Mouse (Mus musculus) stomach, embryonic 14.5 days (tissue): ENCODE data around the gene Abcd1. TPM values are rescaled to one million over a fixed set of nuclear protein-coding genes. Genes with fewer than 3 reads are reported as not detected.
"Not testable (repeated sequence)": the region's sequence is repeated elsewhere in the genome, so short reads cannot be mapped to it uniquely, and the experiment has no call there.

Experiments
- ATAC-seq: fragments of 200-750 bp; cut with Nextera tagmentation; 2 replicates; pipeline ENCODE4 v1.8.0; 2017; ENCODE audit warnings: low read depth, moderate TSS enrichment; ENCODE audit not compliant: insufficient number of reproducible peaks, insufficient read depth, low FRiP score
- H3K27ac ChIP-seq: fragments of 300-500 bp; sonication (generic); 2 replicates; pipeline ENCODE4 v1.5.1; 2014; ENCODE audit warnings: mild to moderate bottlenecking, low read length, moderate library complexity, mixed read lengths
- H3K27me3 ChIP-seq: fragments of 300-500 bp; sonication (generic); 2 replicates; pipeline ENCODE4 v1.6.1; 2014; ENCODE audit warnings: low read length, control low read depth, mixed read lengths; ENCODE audit not compliant: control insufficient read depth, insufficient read depth
- H3K36me3 ChIP-seq: fragments of 300-500 bp; sonication (generic); 2 replicates; pipeline ENCODE4 v1.6.1; 2014; ENCODE audit warnings: mild to moderate bottlenecking, control low read depth, low read length, moderate library complexity, mixed read lengths; ENCODE audit not compliant: control insufficient read depth, insufficient read depth
- H3K4me1 ChIP-seq: fragments of 300-500 bp; sonication (generic); 2 replicates; pipeline ENCODE4 v1.6.1; 2014; ENCODE audit warnings: low read length, control low read depth, mixed read lengths; ENCODE audit not compliant: control insufficient read depth, insufficient read depth
- H3K4me2 ChIP-seq: fragments of 300-500 bp; sonication (generic); replicated peaks from 2 replicates; pipeline ENCODE4 v1.6.1; 2014; ENCODE audit warnings: low read depth, low read length, control low read depth
- H3K4me3 ChIP-seq: fragments of 300-500 bp; sonication (generic); 2 replicates; pipeline ENCODE4 v1.5.1; 2014; ENCODE audit warnings: low read depth, low read length, control low read depth
- H3K9ac ChIP-seq: fragments of 300-500 bp; sonication (generic); replicated peaks from 2 replicates; pipeline ENCODE4 v1.6.1; 2014; ENCODE audit warnings: low read depth, mild to moderate bottlenecking, control low read depth, low read length, moderate library complexity, mixed read lengths
- H3K9me3 ChIP-seq: fragments of 300-500 bp; sonication (generic); 2 replicates; pipeline ENCODE4 v1.6.1; 2016; ENCODE audit warnings: low read depth, low read length, control low read depth; ENCODE audit not compliant: control insufficient read depth
- WGBS: fragments of 180-500 bp; shearing (Covaris S2); extraction: QIAGEN DNeasy Blood & Tissue Kit; methylation state at CpG from one replicate; pipeline ENCODE4 v1.1.7; 2014; 5-methylcytosine and 5-hydroxymethylcytosine counted together
- polyA plus RNA-seq: library from polyadenylated mRNA; unstranded; fragments of >200 nt; fragmentation: Nextera tagmentation; extraction: Ambion mirVana; gene quantifications from 2 replicates; pipeline ENCODE4 v1.2.1, GENCODE M21; 2014

Gene Abcd1
- polyA plus RNA-seq, 1 experiment from 2014 or later: 19.6 TPM

DNA sequence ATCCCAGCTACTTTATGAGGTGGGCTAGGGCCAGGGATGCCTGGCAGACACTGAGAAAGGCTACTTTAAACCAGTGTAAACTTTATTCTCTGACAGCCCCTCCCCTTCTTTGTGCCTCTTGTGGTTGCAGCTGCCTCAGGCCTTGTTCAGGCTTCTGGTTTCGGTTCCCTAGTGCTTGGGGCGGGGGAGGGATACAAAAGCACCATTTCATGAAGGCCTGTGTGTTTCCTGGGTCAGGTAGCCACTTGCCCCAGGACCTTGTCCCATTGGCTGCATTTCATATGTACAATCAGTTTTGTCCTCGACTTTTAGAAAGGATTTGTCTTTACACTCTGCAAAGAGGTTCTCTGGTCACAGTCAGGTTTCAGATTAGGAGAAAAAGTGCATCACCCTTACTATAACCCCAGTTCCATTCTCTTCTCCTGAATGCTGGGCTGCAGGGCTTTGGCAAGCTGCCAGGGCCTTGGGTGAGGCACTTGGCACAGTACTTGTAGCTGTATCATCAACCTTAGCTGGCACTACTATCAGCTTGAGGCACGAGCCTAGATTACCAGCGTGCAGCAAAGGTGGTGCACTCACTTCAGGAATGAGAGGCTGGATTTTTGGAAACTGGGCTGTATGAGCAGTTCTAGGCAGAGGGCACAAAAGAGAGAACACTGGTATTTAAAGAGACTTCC is 2.4 kb downstream of the Abcd1 start:
- 44% methylated on average over 5 of the region's 5 CpGs for WGBS
- H3K4me1 ChIP-seq: peaks cover 14% of the 10 kb centered on the region; the same call in 1 of the 2 replicates
- no peaks in the 10 kb centered on the region for H3K27me3 ChIP-seq
- no peak overlapping the region for H3K9ac ChIP-seq
- H3K36me3 ChIP-seq: no peaks in the 10 kb centered on the region
- H3K4me2 ChIP-seq: peak overlapping the region; percentile 65
- ATAC-seq: no peak
- H3K4me3 ChIP-seq: no peak overlapping the region
- H3K9me3 ChIP-seq: no peaks in the 10 kb centered on the region
- H3K27ac ChIP-seq: peak overlapping the region; percentile 74; the same call in 1 of the 2 replicates

DNA sequence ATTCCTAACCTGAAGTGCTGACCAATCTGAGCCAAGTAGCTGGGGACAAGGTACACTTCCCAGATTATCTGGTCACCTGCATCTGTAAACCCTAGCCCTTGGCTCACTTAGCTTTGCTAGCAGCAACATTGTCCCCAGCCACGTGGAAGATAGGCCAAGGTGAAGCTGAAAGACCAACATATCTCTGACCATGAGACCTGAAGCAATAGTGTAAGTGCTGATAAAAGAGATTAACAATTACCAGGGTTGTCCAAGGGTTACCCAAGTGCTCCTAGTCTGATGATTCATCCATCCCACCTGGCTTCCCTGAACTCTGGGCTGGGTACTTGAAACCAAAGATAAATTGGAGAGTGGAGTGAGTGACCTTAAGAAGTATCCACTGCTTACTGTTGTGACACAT is 14.5 kb downstream of the Abcd1 start:
- Histone ChIP-seq H3K9me3 (no peaks in the 10 kb centered on the region), H3K4me1 (no peaks in the 10 kb centered on the region), H3K36me3 (peaks cover 4% of the 10 kb centered on the region; the same call in 1 of the 2 replicates), H3K4me2 (no peak overlapping the region), H3K9ac (no peak overlapping the region), H3K27me3 (no peaks in the 10 kb centered on the region), H3K4me3 (no peak overlapping the region), H3K27ac (no peak overlapping the region)
- 29% methylated on average over 1 of the region's 1 CpGs for WGBS
- no peak for ATAC-seq

DNA sequence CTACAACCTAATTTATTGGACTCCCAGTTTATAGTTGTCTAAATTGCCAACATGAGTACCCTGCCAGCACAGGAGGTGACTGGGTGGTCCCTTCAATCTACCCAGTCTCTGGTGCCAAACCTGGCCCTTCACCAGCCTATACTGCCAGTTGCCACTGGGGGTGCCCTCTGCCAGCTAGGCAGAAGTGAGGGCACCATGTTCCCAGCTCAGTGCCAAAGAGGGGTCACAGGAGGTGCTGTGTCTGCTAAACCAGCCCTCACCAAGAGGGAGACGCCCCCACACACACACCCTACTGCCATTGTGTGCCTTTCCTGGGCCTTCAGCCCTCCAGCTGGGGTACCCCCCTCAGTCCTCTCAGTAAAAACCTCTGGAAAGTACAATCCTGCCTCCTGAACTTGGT is 21.8 kb downstream of the Abcd1 start:
- Histone ChIP-seq H3K27ac (no peak overlapping the region), H3K9ac (no peak overlapping the region), H3K4me3 (no peak overlapping the region), H3K4me1 (no peaks in the 10 kb centered on the region), H3K4me2 (no peak overlapping the region), H3K9me3 (no peaks in the 10 kb centered on the region), H3K27me3 (no peaks in the 10 kb centered on the region), H3K36me3 (no peaks in the 10 kb centered on the region)
- WGBS: 47% methylated on average over 1 of the region's 1 CpGs
- no peak for ATAC-seq

DNA sequence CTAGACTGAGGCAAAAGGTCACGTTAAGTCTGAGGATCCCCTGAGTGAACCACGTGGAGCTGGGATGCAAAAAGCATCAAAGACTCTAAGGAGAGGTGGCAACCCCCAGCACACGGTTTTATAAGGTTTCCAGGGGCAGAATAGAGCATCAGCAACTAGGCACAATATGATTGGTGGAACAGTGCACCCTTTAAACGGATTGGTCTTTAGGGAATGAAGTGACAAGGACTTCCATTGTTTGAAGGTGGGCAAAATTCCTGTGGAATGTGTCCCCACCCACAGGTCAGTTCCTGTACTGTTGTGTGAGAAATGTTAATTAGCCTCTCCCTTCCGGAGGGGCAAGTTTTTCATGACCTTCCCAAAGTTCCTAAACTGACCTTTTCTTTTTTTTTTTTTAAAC is 22.8 kb downstream of the Abcd1 start:
- 78% methylated on average over 5 of the region's 5 CpGs for WGBS
- Histone ChIP-seq H3K27ac (no peak overlapping the region), H3K27me3 (no peaks in the 10 kb centered on the region), H3K4me2 (no peak overlapping the region), H3K4me1 (no peaks in the 10 kb centered on the region), H3K36me3 (no peaks in the 10 kb centered on the region), H3K9me3 (no peaks in the 10 kb centered on the region), H3K9ac (no peak overlapping the region), H3K4me3 (no peak overlapping the region)
- ATAC-seq: no peak

DNA sequence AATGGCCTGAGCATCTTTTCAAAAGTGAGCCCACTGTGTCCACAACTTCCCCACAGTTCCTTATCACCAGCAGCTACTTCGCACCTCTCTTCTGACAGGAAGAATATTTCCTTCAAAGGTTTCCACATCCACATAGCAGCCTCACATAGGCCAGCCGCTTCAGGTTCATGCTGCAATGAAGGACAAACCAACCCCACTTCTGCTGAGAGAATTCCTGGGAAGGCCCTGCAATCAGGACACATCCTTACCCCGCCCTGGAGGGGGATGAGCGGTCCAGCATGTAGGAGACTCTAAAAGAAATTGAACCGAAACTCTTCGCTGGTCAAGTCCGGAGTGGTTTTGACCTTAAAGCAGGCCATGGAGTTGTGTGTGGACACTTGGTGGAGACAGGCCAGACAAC is 23.4 kb downstream of the Abcd1 start:
- ATAC-seq, H3K36me3 ChIP-seq, H3K9ac ChIP-seq, H3K27me3 ChIP-seq, H3K4me2 ChIP-seq, H3K4me1 ChIP-seq, H3K9me3 ChIP-seq, H3K4me3 ChIP-seq, H3K27ac ChIP-seq: not testable (repeated sequence)
- WGBS: 90% methylated on average over 7 of the region's 7 CpGs

DNA sequence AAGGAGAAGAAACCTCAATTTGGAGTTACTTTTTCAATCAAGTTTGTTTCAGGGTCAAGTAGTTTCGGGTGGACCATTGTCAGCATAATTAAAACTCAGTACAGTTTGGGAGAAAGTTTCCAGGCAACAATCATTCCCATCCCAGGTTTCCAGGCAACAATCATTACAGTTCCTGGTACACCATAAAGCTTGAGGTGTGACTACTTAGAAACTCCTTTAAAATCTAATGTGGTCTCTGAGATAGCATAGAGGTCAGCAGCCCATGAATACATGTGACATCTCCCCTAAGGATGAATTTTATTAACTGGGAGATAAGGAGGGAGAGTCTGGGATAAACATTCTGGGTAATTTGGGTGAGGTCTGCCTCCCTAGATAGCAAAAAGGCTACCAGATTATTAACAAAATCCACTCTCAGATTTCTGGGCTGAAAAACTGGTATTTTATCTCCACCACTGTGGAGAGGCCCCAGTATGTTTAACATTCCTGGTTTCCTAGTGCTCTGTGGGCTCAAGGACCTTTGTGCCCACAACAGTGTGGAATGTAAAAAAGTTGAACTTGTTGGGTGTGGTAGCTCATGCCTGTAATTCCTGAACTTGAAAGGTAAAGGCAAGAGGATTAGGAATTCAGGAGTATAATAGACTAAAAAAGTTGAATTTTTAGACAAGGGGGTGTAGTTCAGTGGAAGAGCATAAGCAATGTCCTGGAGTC is 28.5 kb downstream of the Abcd1 start:
- H3K36me3 ChIP-seq: no peaks in the 10 kb centered on the region
- H3K9me3 ChIP-seq: no peaks in the 10 kb centered on the region
- H3K4me3 ChIP-seq: no peak overlapping the region
- H3K27ac ChIP-seq: no peak overlapping the region
- WGBS: 70% methylated on average over 1 of the region's 1 CpGs
- no peak overlapping the region for H3K9ac ChIP-seq
- H3K4me2 ChIP-seq: no peak overlapping the region
- H3K4me1 ChIP-seq: no peaks in the 10 kb centered on the region
- H3K27me3 ChIP-seq: no peaks in the 10 kb centered on the region
- 0 out of 2 replicates have a peak, but pooled peaks have one; percentile 42 for ATAC-seq

DNA sequence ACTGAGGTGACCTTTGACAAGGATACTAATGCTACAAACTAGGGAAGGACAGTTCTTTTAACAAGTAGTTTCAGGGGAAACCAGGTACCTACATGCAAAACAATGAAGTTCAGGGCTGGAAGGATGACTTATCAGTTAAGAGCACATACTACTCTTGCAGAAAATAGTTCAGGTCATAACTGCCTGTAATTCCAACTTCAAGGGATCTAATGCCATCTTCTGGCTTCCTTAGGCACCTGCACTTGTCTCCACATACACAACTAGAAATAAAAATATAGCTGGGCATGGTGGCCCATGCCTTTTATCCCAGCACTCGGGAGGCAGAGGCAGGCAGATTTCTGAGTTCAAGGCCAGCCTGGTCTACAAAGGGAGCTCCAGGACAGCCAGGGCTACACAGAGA is 32.6 kb downstream of the Abcd1 start:
- H3K27me3 ChIP-seq: no peaks in the 10 kb centered on the region
- no peaks in the 10 kb centered on the region for H3K9me3 ChIP-seq
- 94% methylated on average over 1 of the region's 1 CpGs for WGBS
- H3K9ac ChIP-seq: no peak overlapping the region
- H3K4me3 ChIP-seq: no peak overlapping the region
- H3K36me3 ChIP-seq: no peaks in the 10 kb centered on the region
- ATAC-seq: no peak
- H3K4me1 ChIP-seq: no peaks in the 10 kb centered on the region
- H3K27ac ChIP-seq: no peak overlapping the region
- H3K4me2 ChIP-seq: no peak overlapping the region

DNA sequence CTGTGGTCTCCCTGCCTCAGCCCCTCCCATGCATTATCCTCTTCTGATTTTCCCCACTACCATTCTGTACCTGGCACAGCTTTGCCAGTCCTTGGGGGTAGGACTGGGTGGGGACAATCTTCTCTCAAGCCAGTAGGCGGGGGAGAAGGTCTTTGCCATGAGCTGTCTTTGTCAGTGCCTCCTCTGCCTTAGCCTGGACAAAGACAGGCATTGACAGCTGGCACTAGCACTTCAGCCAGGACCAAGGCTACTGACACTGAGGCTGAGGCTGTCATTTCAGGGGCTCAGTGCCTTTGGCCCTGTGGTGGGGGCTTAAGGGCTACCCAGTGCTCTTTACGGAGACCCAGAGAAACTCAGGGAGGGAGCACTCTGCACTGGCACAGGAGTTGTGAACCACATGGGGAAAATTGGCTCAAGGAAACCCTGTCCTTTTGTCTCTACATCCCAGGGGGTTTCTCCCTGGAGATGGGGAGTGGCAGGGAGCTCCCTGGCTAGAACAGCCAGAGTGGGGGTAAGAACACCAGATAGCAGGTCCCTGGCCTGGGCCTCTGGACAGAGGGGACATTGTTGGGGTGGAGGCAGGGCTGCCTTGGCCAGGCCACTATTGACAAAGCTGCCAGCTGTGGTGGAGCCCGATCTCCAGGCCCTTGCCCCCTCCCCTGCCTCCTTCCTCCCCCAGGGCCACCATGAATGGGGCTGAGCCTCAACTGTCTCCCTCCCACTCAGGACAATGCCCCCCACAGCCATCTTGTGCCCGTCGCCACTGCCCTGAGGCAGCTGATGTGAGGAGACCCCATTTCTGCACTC is 40.1 kb downstream of the Abcd1 start, which contains the start of gene Plxnb3:
Gene Plxnb3, plus strand, starts transcription at position 757 of the 807 bp plus-strand sequence.
- ATAC-seq: no peak
- no peaks in the 10 kb centered on the region for H3K9me3 ChIP-seq
- no peaks in the 10 kb centered on the region for H3K27me3 ChIP-seq
- no peaks in the 10 kb centered on the region for H3K4me1 ChIP-seq
- no peak within 1 kb of the TSS for H3K9ac ChIP-seq
- H3K4me3 ChIP-seq: no peak within 1 kb of the TSS
- H3K4me2 ChIP-seq: no peak within 1 kb of the TSS
- no peaks in the 10 kb centered on the region for H3K36me3 ChIP-seq
- H3K27ac ChIP-seq: no peak within 1 kb of the TSS
- WGBS: 76% methylated on average over 5 of the region's 5 CpGs
